Mouse (Mus musculus): ENCODE results near the gene Rhebl1. TPM values are rescaled to one million over a fixed set of nuclear protein-coding genes. Genes with fewer than 3 reads are reported as not detected.

Rhebl1 gene
- total RNA-seq, 2 experiments from 2014 or later: 5.4 to 17.8 TPM

GRCm38 (mm10) chr15:98871916-98872888 is 22.1 kb downstream of the Rhebl1 start:
- ATAC-seq (replicated peaks; ENCODE audit: poor library complexity): peak; percentile 84

GRCm38 (mm10) chr15:98871070-98871915 is 23.0 kb downstream of the Rhebl1 start, which contains the start of gene Kmt2d:
TSS of gene Kmt2d (minus strand) at chr15:98871204.
- no peak for ATAC-seq (replicated peaks; ENCODE audit: poor library complexity)

GRCm38 (mm10) chr15:98870179-98871069 is 23.9 kb downstream of the Rhebl1 start:
- no peak for ATAC-seq (replicated peaks; ENCODE audit: poor library complexity)

GRCm38 (mm10) chr15:98869342-98870178 is 24.8 kb downstream of the Rhebl1 start:
- ATAC-seq (replicated peaks; ENCODE audit: poor library complexity): no peak

- no peak for ATAC-seq (replicated peaks; ENCODE audit: poor library complexity)
These were observed 25.8 kb downstream of the Rhebl1 start for GRCm38 (mm10) chr15:98868346-98869063.

GRCm38 (mm10) chr15:98867321-98867720 is 27.0 kb downstream of the Rhebl1 start:
- peak; percentile 63 for ATAC-seq (replicated peaks; ENCODE audit: poor library complexity)

GRCm38 (mm10) chr15:98866501-98866900 is 27.8 kb downstream of the Rhebl1 start:
- ATAC-seq (replicated peaks; ENCODE audit: poor library complexity): no peak

- no peak for ATAC-seq (replicated peaks; ENCODE audit: poor library complexity)
These were observed 28.6 kb downstream of the Rhebl1 start for GRCm38 (mm10) chr15:98865771-98866170.

- ATAC-seq (replicated peaks; ENCODE audit: poor library complexity): no peak
These were observed 29.4 kb downstream of the Rhebl1 start for GRCm38 (mm10) chr15:98864951-98865350.

- ATAC-seq (replicated peaks; ENCODE audit: poor library complexity): no peak
These were observed 30.8 kb downstream of the Rhebl1 start for GRCm38 (mm10) chr15:98863451-98863958.

GRCm38 (mm10) chr15:98861701-98862410 is 32.5 kb downstream of the Rhebl1 start:
- ATAC-seq (replicated peaks; ENCODE audit: poor library complexity): no peak

GRCm38 (mm10) chr15:98860921-98861320 is 33.4 kb downstream of the Rhebl1 start:
- no peak for ATAC-seq (replicated peaks; ENCODE audit: poor library complexity)

- ATAC-seq (replicated peaks; ENCODE audit: poor library complexity): no peak
These were observed 34.9 kb downstream of the Rhebl1 start for GRCm38 (mm10) chr15:98859319-98860043.

- no peak for ATAC-seq (replicated peaks; ENCODE audit: poor library complexity)
These were observed 40.1 kb downstream of the Rhebl1 start for GRCm38 (mm10) chr15:98854214-98854613.

- no peak for ATAC-seq (replicated peaks; ENCODE audit: poor library complexity)
These were observed 41.0 kb downstream of the Rhebl1 start for GRCm38 (mm10) chr15:98853161-98853937.

GRCm38 (mm10) chr15:98852733-98853132 is 41.6 kb downstream of the Rhebl1 start:
- no peak for ATAC-seq (replicated peaks; ENCODE audit: poor library complexity)

GRCm38 (mm10) chr15:98852071-98852470 is 42.3 kb downstream of the Rhebl1 start:
- ATAC-seq (replicated peaks; ENCODE audit: poor library complexity): no peak
